Mouse (Mus musculus) bone marrow macrophage, adult 2 months (primary cell): Measurements from ENCODE around the gene Vmn2r56.
"Not testable (repeated sequence)": the region's sequence is repeated elsewhere in the genome, so short reads cannot be mapped to it uniquely, and the experiment has no call there.

ENCODE experiments used
- CTCF ChIP-seq: IDR thresholded peaks from 2 replicates; pipeline ENCODE4 v1.5.1; 2012; ENCODE audit warnings: low read depth, mild to moderate bottlenecking, low read length, moderate library complexity
- POLR2A ChIP-seq: IDR thresholded peaks from 2 replicates; pipeline ENCODE4 v1.6.1; 2012; ENCODE audit warnings: mild to moderate bottlenecking, low read depth, low read length, borderline replicate concordance

- not testable (repeated sequence) for TF ChIP-seq CTCF, POLR2A
These were observed 94.6 kb downstream of the Vmn2r56 start, which contains the start of gene Vmn2r54 for GRCm38 (mm10) chr7:12640219-12640618.
